Mouse (Mus musculus): ENCODE results near the gene Isoc2a. TPM values are rescaled to one million over a fixed set of nuclear protein-coding genes. Genes with fewer than 3 reads are reported as not detected.
"Not testable (repeated sequence)": the region's sequence is repeated elsewhere in the genome, so short reads cannot be mapped to it uniquely, and the experiment has no call there.

Gene Isoc2a
- polyA plus RNA-seq, 1 experiment from 2014 or later = 1.5 TPM

- Histone ChIP-seq H3K4me2 (ENCODE audit: low read length) (no peak overlapping the region), H3K9me3 (ENCODE audit: control insufficient read depth, low read length) (no peaks in the 10 kb centered on the region), H3K36me3 (ENCODE audit: control insufficient read depth, insufficient read depth, low read length) (no peaks in the 10 kb centered on the region), H3K4me1 (ENCODE audit: control insufficient read depth in 2 of 2, insufficient read depth in 2 of 2, low read length in 2 of 2) (no peaks in the 10 kb centered on the region), H3K27me3 (ENCODE audit: control insufficient read depth, insufficient read depth, low read length) (peaks cover 5% of the 10 kb centered on the region; the same call in 1 of the 2 replicates), H3K4me3 (ENCODE audit: control insufficient read depth in 1 of 2, insufficient read depth in 1 of 2, low read depth in 1 of 2, low read length in 2 of 2) (no peak overlapping the region), H3K27ac (replicated peaks in 1 of 2; ENCODE audit: control insufficient read depth in 1 of 2, insufficient read depth in 1 of 2, low read depth in 2 of 2, low read length in 2 of 2) (no peak overlapping the region), H3K9ac (ENCODE audit: low read length) (no peak overlapping the region)
- WGBS = 78% methylated on average over 9 of the region's 9 CpGs
- no peak for ATAC-seq (ENCODE audit: insufficient number of reproducible peaks, insufficient read depth, low FRiP score, low read depth)
Observed at GRCm38 (mm10) chr7:4856508-4856907, 20.4 kb upstream of the Isoc2a start.

DNA sequence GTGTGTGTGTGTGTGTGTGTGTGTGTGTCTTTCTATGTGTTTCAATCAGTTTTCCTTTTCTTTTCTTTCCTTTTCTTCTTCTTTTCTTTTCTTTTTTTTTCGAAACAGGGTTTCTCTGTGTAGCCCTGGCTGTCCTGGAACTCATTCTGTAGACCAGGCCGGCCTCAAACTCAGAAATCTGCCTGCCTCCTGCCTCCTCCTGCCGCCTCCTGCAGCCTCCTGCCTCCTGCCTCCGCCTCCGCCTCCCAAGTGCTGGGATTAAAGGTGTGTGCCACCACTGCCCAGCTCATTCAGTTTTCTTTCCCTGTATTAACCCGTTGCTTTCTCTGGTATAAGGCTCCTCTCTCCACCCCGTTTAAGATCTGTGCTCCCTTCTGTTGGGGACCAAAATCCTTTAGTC, 19.6 kb upstream of the Isoc2a start:
- peaks cover 5% of the 10 kb centered on the region; the same call in 1 of the 2 replicates for H3K27me3 ChIP-seq (ENCODE audit: control insufficient read depth, insufficient read depth, low read length)
- 46% methylated on average over 7 of the region's 7 CpGs for WGBS
- no peaks in the 10 kb centered on the region for H3K4me1 ChIP-seq (ENCODE audit: control insufficient read depth in 2 of 2, insufficient read depth in 2 of 2, low read length in 2 of 2)
- no peaks in the 10 kb centered on the region for H3K36me3 ChIP-seq (ENCODE audit: control insufficient read depth, insufficient read depth, low read length)
- no peak for ATAC-seq (ENCODE audit: insufficient number of reproducible peaks, insufficient read depth, low FRiP score, low read depth)
- no peak overlapping the region for H3K4me3 ChIP-seq (ENCODE audit: control insufficient read depth in 1 of 2, insufficient read depth in 1 of 2, low read depth in 1 of 2, low read length in 2 of 2)
- H3K27ac ChIP-seq (replicated peaks in 1 of 2; ENCODE audit: control insufficient read depth in 1 of 2, insufficient read depth in 1 of 2, low read depth in 2 of 2, low read length in 2 of 2) = no peak overlapping the region
- no peak overlapping the region for H3K4me2 ChIP-seq (ENCODE audit: low read length)
- no peaks in the 10 kb centered on the region for H3K9me3 ChIP-seq (ENCODE audit: control insufficient read depth, low read length)
- no peak overlapping the region for H3K9ac ChIP-seq (ENCODE audit: low read length)

- Histone ChIP-seq H3K9ac (ENCODE audit: low read length) (no peak overlapping the region), H3K27me3 (ENCODE audit: control insufficient read depth, insufficient read depth, low read length) (peaks cover 5% of the 10 kb centered on the region; the same call in 1 of the 2 replicates), H3K4me3 (ENCODE audit: control insufficient read depth in 1 of 2, insufficient read depth in 1 of 2, low read depth in 1 of 2, low read length in 2 of 2) (no peak overlapping the region), H3K9me3 (ENCODE audit: control insufficient read depth, low read length) (no peaks in the 10 kb centered on the region), H3K27ac (replicated peaks in 1 of 2; ENCODE audit: control insufficient read depth in 1 of 2, insufficient read depth in 1 of 2, low read depth in 2 of 2, low read length in 2 of 2) (no peak overlapping the region), H3K4me2 (ENCODE audit: low read length) (no peak overlapping the region), H3K4me1 (ENCODE audit: control insufficient read depth in 2 of 2, insufficient read depth in 2 of 2, low read length in 2 of 2) (peaks cover 2 to 6% of the 10 kb centered on the region in 2 experiments), H3K36me3 (ENCODE audit: control insufficient read depth, insufficient read depth, low read length) (no peaks in the 10 kb centered on the region)
- WGBS = 70% methylated on average over 12 of the region's 12 CpGs
- ATAC-seq (ENCODE audit: insufficient number of reproducible peaks, insufficient read depth, low FRiP score, low read depth) = no peak
Observed at GRCm38 (mm10) chr7:4859418-4859978, 17.5 kb upstream of the Isoc2a start.

DNA sequence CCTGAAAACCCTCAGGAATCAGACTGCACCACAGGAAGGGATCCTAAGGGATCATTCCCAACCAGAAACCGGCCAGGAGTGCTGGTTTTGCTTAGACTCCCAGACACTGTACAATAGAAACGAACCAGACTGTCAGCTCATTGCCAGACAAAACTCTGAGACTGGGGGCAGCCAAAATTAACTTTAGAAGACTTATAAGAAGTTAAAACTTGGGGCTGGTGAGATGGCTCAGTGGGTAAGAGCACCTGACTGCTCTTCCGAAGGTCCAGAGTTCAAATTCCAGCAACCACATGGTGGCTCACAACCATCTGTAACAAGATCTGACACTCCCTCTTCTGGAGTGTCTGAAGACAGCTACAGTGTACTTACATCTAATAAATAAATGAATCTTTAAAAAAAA, 16.0 kb upstream of the Isoc2a start:
- WGBS = 78% methylated on average over 3 of the region's 3 CpGs
- not testable (repeated sequence) for H3K9ac ChIP-seq (ENCODE audit: low read length); H3K9me3 ChIP-seq (ENCODE audit: control insufficient read depth, low read length); H3K27ac ChIP-seq (replicated peaks in 1 of 2; ENCODE audit: control insufficient read depth in 1 of 2, insufficient read depth in 1 of 2, low read depth in 2 of 2, low read length in 2 of 2); H3K4me3 ChIP-seq (ENCODE audit: control insufficient read depth in 1 of 2, insufficient read depth in 1 of 2, low read depth in 1 of 2, low read length in 2 of 2); H3K27me3 ChIP-seq (ENCODE audit: control insufficient read depth, insufficient read depth, low read length); H3K4me2 ChIP-seq (ENCODE audit: low read length); H3K36me3 ChIP-seq (ENCODE audit: control insufficient read depth, insufficient read depth, low read length); ATAC-seq (ENCODE audit: insufficient number of reproducible peaks, insufficient read depth, low FRiP score, low read depth)
- peaks cover 2 to 10% of the 10 kb centered on the region in 2 experiments for H3K4me1 ChIP-seq (ENCODE audit: control insufficient read depth in 2 of 2, insufficient read depth in 2 of 2, low read length in 2 of 2)

- Histone ChIP-seq H3K9ac (ENCODE audit: low read length) (no peak overlapping the region), H3K4me2 (ENCODE audit: low read length) (no peak overlapping the region), H3K4me1 (ENCODE audit: control insufficient read depth in 2 of 2, insufficient read depth in 2 of 2, low read length in 2 of 2) (peaks cover 5 to 24% of the 10 kb centered on the region in 2 experiments), H3K4me3 (ENCODE audit: control insufficient read depth in 1 of 2, insufficient read depth in 1 of 2, low read depth in 1 of 2, low read length in 2 of 2) (no peak overlapping the region), H3K9me3 (ENCODE audit: control insufficient read depth, low read length) (no peaks in the 10 kb centered on the region), H3K36me3 (ENCODE audit: control insufficient read depth, insufficient read depth, low read length) (no peaks in the 10 kb centered on the region), H3K27me3 (ENCODE audit: control insufficient read depth, insufficient read depth, low read length) (peaks cover 5% of the 10 kb centered on the region; the same call in 1 of the 2 replicates), H3K27ac (replicated peaks in 1 of 2; ENCODE audit: control insufficient read depth in 1 of 2, insufficient read depth in 1 of 2, low read depth in 2 of 2, low read length in 2 of 2) (peak overlapping the region in 1 of 2 experiments; percentile 50; a peak in 2 of 4 replicates)
- ATAC-seq (ENCODE audit: insufficient number of reproducible peaks, insufficient read depth, low FRiP score, low read depth) = no peak
- 0% methylated on average over 1 of the region's 1 CpGs for WGBS
Observed at GRCm38 (mm10) chr7:4863041-4863440, 13.9 kb upstream of the Isoc2a start.

DNA sequence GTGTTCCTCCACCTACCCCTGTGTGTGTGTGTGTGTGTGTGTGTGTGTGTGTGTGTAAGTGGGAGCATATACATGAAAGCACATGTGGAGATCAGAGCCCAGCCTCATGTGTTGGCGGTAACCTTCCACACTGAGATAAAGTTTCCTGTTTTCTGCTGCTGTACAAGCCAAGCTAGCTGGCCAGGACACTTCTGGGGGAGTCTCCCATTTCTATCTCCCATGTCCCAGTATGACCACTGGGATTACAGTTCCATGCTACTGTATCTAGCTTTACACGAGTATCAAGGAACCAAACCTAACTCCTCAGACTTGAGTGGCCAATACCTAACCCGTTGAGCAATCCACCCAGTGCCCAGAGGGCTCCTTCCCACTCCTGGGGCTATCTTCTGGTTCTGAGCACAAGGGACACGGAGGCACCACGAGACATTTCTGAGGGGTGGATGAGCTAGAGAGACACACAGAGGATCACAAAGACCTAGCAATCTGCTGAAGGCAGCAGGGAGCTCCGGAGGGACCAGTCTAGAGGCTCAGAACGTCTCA, 13.3 kb upstream of the Isoc2a start:
- 68% methylated on average over 7 of the region's 7 CpGs for WGBS
- peak overlapping the region in 1 of 2 experiments; percentile 50; a peak in 2 of 4 replicates for H3K27ac ChIP-seq (replicated peaks in 1 of 2; ENCODE audit: control insufficient read depth in 1 of 2, insufficient read depth in 1 of 2, low read depth in 2 of 2, low read length in 2 of 2)
- H3K4me3 ChIP-seq (ENCODE audit: control insufficient read depth in 1 of 2, insufficient read depth in 1 of 2, low read depth in 1 of 2, low read length in 2 of 2) = no peak overlapping the region
- no peak overlapping the region for H3K4me2 ChIP-seq (ENCODE audit: low read length)
- peaks cover 5% of the 10 kb centered on the region; the same call in 1 of the 2 replicates for H3K27me3 ChIP-seq (ENCODE audit: control insufficient read depth, insufficient read depth, low read length)
- ATAC-seq (ENCODE audit: insufficient number of reproducible peaks, insufficient read depth, low FRiP score, low read depth) = no peak
- no peaks in the 10 kb centered on the region for H3K9me3 ChIP-seq (ENCODE audit: control insufficient read depth, low read length)
- H3K4me1 ChIP-seq (ENCODE audit: control insufficient read depth in 2 of 2, insufficient read depth in 2 of 2, low read length in 2 of 2) = peaks cover 5 to 24% of the 10 kb centered on the region in 2 experiments
- no peaks in the 10 kb centered on the region for H3K36me3 ChIP-seq (ENCODE audit: control insufficient read depth, insufficient read depth, low read length)
- H3K9ac ChIP-seq (ENCODE audit: low read length) = no peak overlapping the region

DNA sequence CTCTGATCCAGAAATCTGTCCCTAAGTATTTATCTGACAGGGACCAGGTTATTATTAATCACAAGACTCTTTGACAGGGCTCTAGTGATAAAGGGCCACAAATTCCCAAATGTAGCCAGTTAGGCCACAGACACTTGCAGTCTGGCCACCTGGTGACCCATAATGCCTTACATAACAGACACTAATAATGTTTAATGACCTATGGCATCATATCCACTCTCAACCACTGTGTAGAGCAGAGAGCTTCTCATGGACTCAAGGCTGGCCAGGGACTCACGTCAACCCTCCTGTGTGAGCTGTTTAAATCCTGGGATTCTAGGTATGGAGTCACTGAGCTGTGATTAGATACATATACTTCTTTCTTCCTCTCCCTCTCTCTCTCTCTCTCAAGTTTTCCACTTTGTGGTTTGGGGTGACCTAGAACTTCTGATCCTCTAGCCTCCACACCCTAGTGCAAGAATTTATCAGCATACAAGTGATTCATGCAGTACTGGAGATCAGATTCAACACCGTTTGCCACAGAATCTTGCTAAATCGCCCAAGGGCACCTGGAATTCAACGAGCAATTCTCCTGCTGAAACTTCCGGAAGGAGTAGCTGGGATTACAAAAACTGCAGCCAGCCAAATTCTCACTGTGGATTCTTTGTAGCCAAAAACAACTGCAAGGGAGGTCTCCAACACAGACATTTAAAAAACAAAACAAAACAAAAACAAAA, 12.7 kb upstream of the Isoc2a start:
- 91% methylated on average over 5 of the region's 5 CpGs for WGBS

More for the DNA sequence above, 12.7 kb upstream of the Isoc2a start:
- H3K4me2 ChIP-seq (ENCODE audit: low read length) = no peak overlapping the region
- H3K4me1 ChIP-seq (ENCODE audit: control insufficient read depth in 2 of 2, insufficient read depth in 2 of 2, low read length in 2 of 2) = peaks cover 5 to 24% of the 10 kb centered on the region in 2 experiments
- no peak for ATAC-seq (ENCODE audit: insufficient number of reproducible peaks, insufficient read depth, low FRiP score, low read depth)
- H3K9ac ChIP-seq (ENCODE audit: low read length) = no peak overlapping the region
- no peak overlapping the region for H3K4me3 ChIP-seq (ENCODE audit: control insufficient read depth in 1 of 2, insufficient read depth in 1 of 2, low read depth in 1 of 2, low read length in 2 of 2)
- H3K36me3 ChIP-seq (ENCODE audit: control insufficient read depth, insufficient read depth, low read length) = no peaks in the 10 kb centered on the region
- no peak overlapping the region for H3K27ac ChIP-seq (replicated peaks in 1 of 2; ENCODE audit: control insufficient read depth in 1 of 2, insufficient read depth in 1 of 2, low read depth in 2 of 2, low read length in 2 of 2)
- no peaks in the 10 kb centered on the region for H3K9me3 ChIP-seq (ENCODE audit: control insufficient read depth, low read length)
- no peaks in the 10 kb centered on the region for H3K27me3 ChIP-seq (ENCODE audit: control insufficient read depth, insufficient read depth, low read length)
